Comparison of ENCODE assay signal across 10 mouse cellular contexts in genomic region chr9:60626311-60626791, GRCm38 (mm10).
DNase-seq lines count a peak whose midpoint lies in the region; ATAC-seq lines count a peak whose summit lies in the region.
"Had no signal": no experiment of that assay in that cellular context is flagged by ENCODE, and none has a peak within 500 bp of the region (broad histone marks: within the 10 kb centered on the region; RNA-seq: fewer than 3 reads in every experiment).

No protein-coding gene starts in this region.

- 86% methylated on average over 7 of the region's 7 CpGs for WGBS in forebrain, embryonic 10.5 days
- WGBS in forebrain, embryonic 11.5 days: 90% methylated on average over 7 of the region's 7 CpGs
- WGBS in hindbrain, embryonic 15.5 days: 53% methylated on average over 7 of the region's 7 CpGs

- H3K36me3 ChIP-seq in forebrain, embryonic 10.5 days (replicated peaks): 0 out of 2 replicates have a peak, but pooled peaks cover under 1% of the 10 kb centered on the region
- H3K36me3 ChIP-seq in forebrain, embryonic 11.5 days (ENCODE audit: control insufficient read depth, insufficient read depth, low read length): no peaks in the 10 kb centered on the region; the same call in 1 of the 2 replicates
- H3K36me3 ChIP-seq in hindbrain, embryonic 15.5 days: no peaks in the 10 kb centered on the region

- ATAC-seq in forebrain, embryonic 11.5 days (replicated peaks; ENCODE audit: low FRiP score): no peak
- peak; percentile 45; the same call in 1 of the 2 replicates for ATAC-seq in hindbrain, embryonic 15.5 days (ENCODE audit: low FRiP score, low read depth)

- H3K27me3 ChIP-seq in forebrain, embryonic 10.5 days (ENCODE audit: poor library complexity, severe bottlenecking): no peaks in the 10 kb centered on the region
- no peaks in the 10 kb centered on the region for H3K27me3 ChIP-seq in forebrain, embryonic 11.5 days (ENCODE audit: control insufficient read depth, insufficient read depth, low read length)
- H3K27me3 ChIP-seq in hindbrain, embryonic 15.5 days: no peaks in the 10 kb centered on the region

- H3K9me3 ChIP-seq in forebrain, embryonic 10.5 days: no peaks in the 10 kb centered on the region
- H3K9me3 ChIP-seq in forebrain, embryonic 11.5 days (ENCODE audit: control insufficient read depth, low read length): no peaks in the 10 kb centered on the region
- H3K9me3 ChIP-seq in hindbrain, embryonic 15.5 days: no peaks in the 10 kb centered on the region

- no peak overlapping the region for H3K4me2 ChIP-seq in forebrain, embryonic 11.5 days (ENCODE audit: low read depth, low read length, severe bottlenecking)
- no peak overlapping the region for H3K4me2 ChIP-seq in hindbrain, embryonic 15.5 days

- peaks cover 15% of the 10 kb centered on the region for H3K4me1 ChIP-seq in forebrain, embryonic 10.5 days
- H3K4me1 ChIP-seq in forebrain, embryonic 11.5 days (replicated peaks; ENCODE audit: control insufficient read depth, insufficient read depth, low read length): no peaks in the 10 kb centered on the region
- H3K4me1 ChIP-seq in hindbrain, embryonic 15.5 days (replicated peaks): peaks cover 25% of the 10 kb centered on the region

- no peak for DNase-seq in forebrain, embryonic 10.5 days (ENCODE audit: extremely low spot score, low spot score)
- DNase-seq in forebrain, embryonic 11.5 days (ENCODE audit: low spot score): no peak
- DNase-seq in Muller cell, postnatal 12 days (ENCODE audit: inconsistent ontology term): peak; percentile 47
- DNase-seq in cerebellum, postnatal 25 days: peak; percentile 69 to 78
- no peak for DNase-seq in spleen, adult 12 weeks (ENCODE audit: low spot score)
- no peak for DNase-seq in thymus, adult 18-20 months
- DNase-seq in layer of hippocampus, adult 9-10 months (ENCODE audit: low spot score): no peak

- no peak overlapping the region for H3K9ac ChIP-seq in forebrain, embryonic 11.5 days (ENCODE audit: low read length)
- no peak overlapping the region for H3K9ac ChIP-seq in hindbrain, embryonic 15.5 days
- H3K9ac ChIP-seq: liver, embryonic 14.5 days had no signal

- 0 out of 2 replicates have a peak overlapping the region, but pooled peaks have one; percentile 30 for H3K27ac ChIP-seq in forebrain, embryonic 10.5 days
- H3K27ac ChIP-seq in forebrain, embryonic 11.5 days (ENCODE audit: low read depth, low read length): no peak overlapping the region
- peak overlapping the region; percentile 62 for H3K27ac ChIP-seq in hindbrain, embryonic 15.5 days (replicated peaks)
- H3K27ac ChIP-seq: kidney, postnatal 0 days; liver, embryonic 14.5 days had no signal

- H3K4me3 ChIP-seq in forebrain, embryonic 10.5 days: no peak overlapping the region
- H3K4me3 ChIP-seq in forebrain, embryonic 11.5 days (ENCODE audit: low read depth, low read length): no peak overlapping the region
- no peak overlapping the region for H3K4me3 ChIP-seq in hindbrain, embryonic 15.5 days

Comparison
In these comparisons a context has a peak if more than half of its experiments do, and no peak if none do; other contexts are left out.
1. DNase-seq: peak in Muller cell, postnatal 12 days (single experiment) and cerebellum, postnatal 25 days (2 of 2); none in forebrain, embryonic 10.5 days (single experiment), forebrain, embryonic 11.5 days (single experiment), spleen, adult 12 weeks (single experiment), thymus, adult 18-20 months (0 of 2) and layer of hippocampus, adult 9-10 months (single experiment).